Mouse (Mus musculus) liver, postnatal 0 days (tissue): ENCODE data around the gene Prkar1a. TPM values are rescaled to one million over a fixed set of nuclear protein-coding genes. Genes with fewer than 3 reads are reported as not detected.

Experiments
- ATAC-seq: fragments of 200-750 bp; cut with Nextera tagmentation; 2 replicates; pipeline ENCODE4 v1.8.0; 2017; ENCODE audit warnings: mild to moderate bottlenecking, moderate library complexity
- DNase-seq: peaks from one replicate; pipeline ENCODE4 v3.0.0-alpha.2; 2016
- H3K27ac ChIP-seq: fragments of 300-500 bp; sonication (generic); 2 replicates; pipeline ENCODE4 v1.5.1; 2014; ENCODE audit warnings: antibody characterized with exemption, moderate library complexity, mild to moderate bottlenecking, low read depth
- H3K27me3 ChIP-seq: fragments of 300-500 bp; sonication (generic); 2 replicates; pipeline ENCODE4 v1.6.1; 2014; ENCODE audit warnings: low read length, control low read depth, mixed read lengths; ENCODE audit not compliant: insufficient read depth
- H3K36me3 ChIP-seq: fragments of 300-500 bp; sonication (generic); replicated peaks from 2 replicates; pipeline ENCODE4 v1.6.1; 2014; ENCODE audit warnings: mild to moderate bottlenecking, control low read depth, low read length, moderate library complexity, mixed read lengths; ENCODE audit not compliant: insufficient read depth
- H3K4me1 ChIP-seq: fragments of 300-500 bp; sonication (generic); 2 replicates; pipeline ENCODE4 v1.6.1; 2014; ENCODE audit warnings: antibody characterized with exemption, mild to moderate bottlenecking, control low read depth; ENCODE audit not compliant: insufficient read depth
- H3K4me2 ChIP-seq: fragments of 300-500 bp; sonication (generic); 2 replicates; pipeline ENCODE4 v1.6.1; 2014; ENCODE audit warnings: low read depth, mild to moderate bottlenecking, low read length, moderate library complexity, mixed read lengths
- H3K4me3 ChIP-seq: fragments of 300-500 bp; sonication (generic); 2 replicates; pipeline ENCODE4 v1.5.1; 2014; ENCODE audit warnings: low read depth, low read length
- H3K9ac ChIP-seq: fragments of 300-500 bp; sonication (generic); replicated peaks from 2 replicates; pipeline ENCODE4 v1.6.1; 2014; ENCODE audit warnings: mild to moderate bottlenecking, moderate library complexity
- H3K9me3 ChIP-seq: fragments of 300-500 bp; sonication (generic); 2 replicates; pipeline ENCODE4 v1.6.1; 2016; ENCODE audit warnings: mild to moderate bottlenecking, control low read depth, low read length, mixed read lengths
- CTCF ChIP-seq: sonication (generic); IDR thresholded peaks from 2 replicates; pipeline ENCODE4 v1.5.1; 2016; ENCODE audit warnings: antibody characterized with exemption, low read depth
- EP300 ChIP-seq: IDR thresholded peaks from 2 replicates; pipeline ENCODE4 v1.6.1; 2016; ENCODE audit warnings: antibody characterized with exemption, low read depth, mild to moderate bottlenecking
- WGBS: fragments of 180-500 bp; shearing (Covaris S2); extraction: QIAGEN DNeasy Blood & Tissue Kit; methylation state at CpG from one replicate; pipeline ENCODE4 v1.1.7; 2014; ENCODE audit not compliant: insufficient replicate concordance; 5-methylcytosine and 5-hydroxymethylcytosine counted together
- polyA plus RNA-seq: library from polyadenylated mRNA; unstranded; fragments of >200 nt; fragmentation: Nextera tagmentation; extraction: Ambion mirVana; gene quantifications from 2 replicates; pipeline ENCODE4 v1.2.1, GENCODE M21; 2015

Prkar1a gene
- polyA plus RNA-seq, 1 experiment from 2014 or later = 124 TPM

DNA sequence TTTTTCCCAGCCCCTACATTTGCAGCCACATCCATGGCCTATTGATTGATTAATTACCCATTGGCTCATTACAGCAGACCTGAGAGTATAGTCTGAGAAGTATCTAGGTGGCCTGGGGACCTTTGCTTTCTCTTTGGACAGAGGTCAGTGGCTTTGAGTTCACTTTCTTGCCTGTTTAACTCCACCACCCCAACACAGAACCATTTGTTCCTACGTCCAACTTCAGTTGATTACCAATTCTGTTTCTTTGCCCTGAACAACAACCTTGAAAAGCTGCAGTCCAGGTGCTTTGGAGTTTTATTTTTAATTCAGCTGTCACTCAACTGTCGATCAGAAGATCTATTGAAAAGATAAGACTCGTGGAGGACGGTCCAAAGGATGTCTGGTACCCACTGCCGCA is 60.3 kb downstream of the Prkar1a start:
- ATAC-seq (no peak), DNase-seq (no peak)
- Histone ChIP-seq H3K4me3 (no peak overlapping the region), H3K9me3 (no peaks in the 10 kb centered on the region), H3K4me1 (peaks cover 19% of the 10 kb centered on the region), H3K4me2 (no peak overlapping the region), H3K27ac (no peak overlapping the region; the same call in 1 of the 2 replicates), H3K27me3 (no peaks in the 10 kb centered on the region), H3K9ac (no peak overlapping the region), H3K36me3 (no peaks in the 10 kb centered on the region; the same call in 1 of the 2 replicates)
- WGBS = 65% methylated on average over 5 of the region's 5 CpGs
- TF ChIP-seq CTCF (no peak), EP300 (no peak)

DNA sequence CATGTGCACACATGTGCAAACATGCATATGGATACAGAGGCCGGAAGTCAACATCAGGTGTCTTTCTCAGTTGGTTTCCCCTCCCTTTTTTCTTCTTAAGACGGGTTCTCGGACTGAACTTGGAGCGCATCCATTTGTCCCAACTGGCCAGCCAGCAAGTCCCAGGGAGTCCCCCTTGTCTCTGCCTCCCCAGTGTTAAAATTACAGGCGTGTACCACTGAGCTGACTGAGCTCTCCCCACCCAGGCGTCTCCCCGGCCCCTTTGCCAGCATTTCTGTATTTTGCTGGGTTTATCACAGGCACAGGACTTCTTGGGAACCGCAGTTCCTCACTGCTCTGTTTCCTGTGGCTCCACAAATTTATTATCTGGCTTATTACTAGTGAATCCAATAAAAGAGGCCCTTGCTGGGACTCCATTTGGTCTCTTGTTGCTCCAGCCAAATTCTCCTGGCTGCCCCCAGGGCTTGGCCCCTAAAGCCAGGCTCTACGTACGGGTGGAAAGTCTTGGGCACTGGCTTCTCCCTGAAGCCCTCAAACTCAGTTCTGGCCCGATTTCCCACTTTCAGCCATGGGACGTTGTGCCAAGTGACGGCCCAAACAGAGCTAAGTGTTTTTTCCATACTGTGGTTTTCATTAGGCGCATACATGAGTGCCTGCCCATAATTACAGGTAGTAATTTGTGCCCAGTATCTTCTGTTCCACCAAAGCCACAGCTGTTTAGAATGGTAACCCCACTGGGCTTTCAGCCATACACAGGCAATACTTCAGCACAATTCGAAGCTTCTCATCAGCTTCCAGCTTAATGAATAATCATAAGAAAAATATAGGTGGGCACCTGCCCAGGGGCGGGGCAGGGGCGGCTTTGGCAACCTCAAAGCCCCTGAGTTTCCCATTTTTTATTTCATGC is 65.4 kb downstream of the Prkar1a start:
- TF ChIP-seq CTCF (no peak), EP300 (no peak)
- H3K9ac ChIP-seq = no peak overlapping the region
- H3K4me3 ChIP-seq = no peak overlapping the region
- DNase-seq (no peak), ATAC-seq (no peak)
- H3K27ac ChIP-seq = no peak overlapping the region
- H3K36me3 ChIP-seq = peaks cover 2% of the 10 kb centered on the region; the same call in 1 of the 2 replicates
- 79% methylated on average over 17 of the region's 17 CpGs for WGBS
- peaks cover 10% of the 10 kb centered on the region; the same call in 1 of the 2 replicates for H3K4me1 ChIP-seq
- no peaks in the 10 kb centered on the region for H3K27me3 ChIP-seq
- H3K4me2 ChIP-seq = no peak overlapping the region
- no peaks in the 10 kb centered on the region for H3K9me3 ChIP-seq

DNA sequence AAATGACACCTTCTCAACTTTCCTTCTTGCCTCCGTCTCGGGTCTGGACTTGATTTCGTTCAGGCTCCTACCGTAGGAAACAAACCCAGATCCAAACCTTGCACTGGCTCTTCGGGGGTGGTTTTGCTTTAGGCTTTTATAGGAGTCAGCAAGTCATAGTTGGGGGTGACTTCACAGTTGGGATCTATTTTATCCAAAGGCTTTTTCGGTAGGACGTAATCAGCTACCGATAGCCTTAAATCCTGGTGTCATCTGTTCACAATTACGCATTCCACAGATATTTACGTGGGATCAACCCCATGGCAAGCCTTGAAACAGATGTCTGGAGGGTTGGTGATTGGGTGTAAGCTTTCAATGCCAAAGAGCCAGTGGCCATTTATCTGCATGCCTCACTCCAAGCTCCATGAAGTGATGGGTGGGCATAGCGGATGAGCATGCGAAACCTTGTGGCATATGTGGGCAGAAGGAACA is 66.1 kb downstream of the Prkar1a start:
- H3K4me1 ChIP-seq = 0 out of 2 replicates have a peak, but pooled peaks cover 6% of the 10 kb centered on the region
- no peak for TF ChIP-seq EP300
- TF ChIP-seq CTCF = no peak
- H3K9ac ChIP-seq = no peak overlapping the region
- DNase-seq (no peak), ATAC-seq (no peak)
- peaks cover 2% of the 10 kb centered on the region; the same call in 1 of the 2 replicates for H3K36me3 ChIP-seq
- no peak overlapping the region for H3K27ac ChIP-seq
- WGBS = 93% methylated on average over 12 of the region's 12 CpGs
- no peaks in the 10 kb centered on the region for H3K27me3 ChIP-seq
- H3K4me3 ChIP-seq = no peak overlapping the region
- H3K4me2 ChIP-seq = no peak overlapping the region
- H3K9me3 ChIP-seq = no peaks in the 10 kb centered on the region

DNA sequence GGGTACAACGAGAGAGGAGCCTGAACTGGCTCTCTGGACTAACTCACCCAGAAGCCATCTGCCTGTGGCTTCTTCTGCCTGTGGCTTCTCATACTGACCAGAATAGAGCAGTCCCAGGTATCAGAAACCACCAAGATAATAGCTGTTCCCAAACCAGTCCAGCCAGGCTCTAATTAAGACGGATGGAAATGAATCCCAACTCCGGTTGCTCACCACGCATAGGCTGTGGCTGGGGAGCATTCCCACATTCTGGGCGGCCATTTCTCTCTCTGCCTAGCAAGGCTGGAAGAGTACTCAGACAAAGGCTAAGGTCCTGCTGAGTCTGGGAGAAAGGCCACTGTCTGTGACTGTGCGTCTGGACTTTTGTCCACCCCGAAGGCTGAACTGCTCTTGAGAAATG is 67.8 kb downstream of the Prkar1a start:
- 0 out of 2 replicates have a peak, but pooled peaks cover 6% of the 10 kb centered on the region for H3K4me1 ChIP-seq
- no peaks in the 10 kb centered on the region for H3K9me3 ChIP-seq
- no peak overlapping the region for H3K27ac ChIP-seq
- DNase-seq (no peak), ATAC-seq (no peak)
- H3K4me2 ChIP-seq = no peak overlapping the region
- H3K9ac ChIP-seq = no peak overlapping the region
- H3K27me3 ChIP-seq = peaks cover 11% of the 10 kb centered on the region; the same call in 1 of the 2 replicates
- H3K36me3 ChIP-seq = peaks cover 2% of the 10 kb centered on the region; the same call in 1 of the 2 replicates
- 70% methylated on average over 7 of the region's 7 CpGs for WGBS
- no peak for TF ChIP-seq EP300
- TF ChIP-seq CTCF = no peak
- no peak overlapping the region for H3K4me3 ChIP-seq

DNA sequence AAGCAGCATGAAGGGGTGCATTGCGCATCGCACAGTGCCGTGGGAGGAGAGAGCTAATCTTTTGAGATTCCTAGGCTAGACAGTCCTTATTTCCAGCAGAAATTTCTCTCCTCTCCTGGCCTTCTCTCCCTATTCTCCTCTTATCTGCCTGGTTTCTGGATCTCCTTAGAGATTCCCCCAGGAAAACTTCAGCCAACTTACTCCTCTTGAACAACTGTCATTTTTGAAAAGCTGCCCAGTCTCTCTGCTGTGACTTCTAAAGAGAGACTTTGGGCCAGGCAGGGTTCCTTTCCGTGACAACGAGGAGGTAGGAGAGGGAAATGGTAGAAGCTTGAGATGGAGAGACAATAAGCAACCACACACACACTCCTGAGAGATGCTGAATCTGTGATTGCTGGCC is 68.2 kb downstream of the Prkar1a start:
- Histone ChIP-seq H3K9ac (no peak overlapping the region), H3K4me1 (0 out of 2 replicates have a peak, but pooled peaks cover 9% of the 10 kb centered on the region), H3K27me3 (peaks cover 13% of the 10 kb centered on the region; the same call in 1 of the 2 replicates), H3K9me3 (no peaks in the 10 kb centered on the region), H3K4me2 (0 out of 2 replicates have a peak overlapping the region, but pooled peaks have one; percentile 36), H3K27ac (no peak overlapping the region), H3K4me3 (no peak overlapping the region), H3K36me3 (peaks cover 2% of the 10 kb centered on the region; the same call in 1 of the 2 replicates)
- TF ChIP-seq EP300 (no peak), CTCF (no peak)
- WGBS = 83% methylated on average over 5 of the region's 5 CpGs
- no peak for ATAC-seq
- no peak for DNase-seq
